Mouse (Mus musculus) kidney, embryonic 15.5 days (tissue): ENCODE results near the gene Pde4dip. TPM values are rescaled to one million over a fixed set of nuclear protein-coding genes. Genes with fewer than 3 reads are reported as not detected.

Experiments
- ATAC-seq: fragments of 200-750 bp; cut with Nextera tagmentation; replicated peaks from 2 replicates; pipeline ENCODE4 v1.8.0; 2017; ENCODE audit warnings: moderate TSS enrichment; ENCODE audit not compliant: low FRiP score
- H3K27ac ChIP-seq: fragments of 300-500 bp; sonication (generic); 2 replicates; pipeline ENCODE4 v1.5.1; 2015; ENCODE audit warnings: mild to moderate bottlenecking, inconsistent platforms
- H3K27me3 ChIP-seq: fragments of 300-500 bp; sonication (generic); 2 replicates; pipeline ENCODE4 v1.6.1; 2015; ENCODE audit warnings: inconsistent platforms
- H3K36me3 ChIP-seq: fragments of 300-500 bp; sonication (generic); 2 replicates; pipeline ENCODE4 v1.6.1; 2015; ENCODE audit warnings: inconsistent platforms
- H3K4me1 ChIP-seq: fragments of 300-500 bp; sonication (generic); 2 replicates; pipeline ENCODE4 v1.6.1; 2015; ENCODE audit warnings: inconsistent platforms
- H3K4me2 ChIP-seq: fragments of 300-500 bp; sonication (generic); 2 replicates; pipeline ENCODE4 v1.6.1; 2015; ENCODE audit warnings: moderate library complexity, mild to moderate bottlenecking, inconsistent platforms
- H3K4me3 ChIP-seq: fragments of 300-500 bp; sonication (generic); replicated peaks from 2 replicates; pipeline ENCODE4 v1.5.1; 2015; ENCODE audit warnings: mild to moderate bottlenecking, inconsistent platforms
- H3K9ac ChIP-seq: fragments of 300-500 bp; sonication (generic); 2 replicates; pipeline ENCODE4 v1.6.1; 2015; ENCODE audit warnings: mild to moderate bottlenecking, inconsistent platforms
- H3K9me3 ChIP-seq: fragments of 300-500 bp; sonication (generic); replicated peaks from 2 replicates; pipeline ENCODE4 v1.6.1; 2016; ENCODE audit warnings: inconsistent platforms
- WGBS: fragments of 180-500 bp; shearing (Covaris S2); methylation state at CpG from one replicate; pipeline ENCODE4 v1.1.7; 2015; ENCODE audit warnings: mixed read lengths; 5-methylcytosine and 5-hydroxymethylcytosine counted together
- polyA plus RNA-seq: library from polyadenylated mRNA; unstranded; fragments of >200 nt; fragmentation: Nextera tagmentation; extraction: Ambion mirVana; gene quantifications from 2 replicates; pipeline ENCODE4 v1.2.1, GENCODE M21; 2015

Pde4dip gene
- polyA plus RNA-seq, 1 experiment from 2014 or later: 23.2 TPM

DNA sequence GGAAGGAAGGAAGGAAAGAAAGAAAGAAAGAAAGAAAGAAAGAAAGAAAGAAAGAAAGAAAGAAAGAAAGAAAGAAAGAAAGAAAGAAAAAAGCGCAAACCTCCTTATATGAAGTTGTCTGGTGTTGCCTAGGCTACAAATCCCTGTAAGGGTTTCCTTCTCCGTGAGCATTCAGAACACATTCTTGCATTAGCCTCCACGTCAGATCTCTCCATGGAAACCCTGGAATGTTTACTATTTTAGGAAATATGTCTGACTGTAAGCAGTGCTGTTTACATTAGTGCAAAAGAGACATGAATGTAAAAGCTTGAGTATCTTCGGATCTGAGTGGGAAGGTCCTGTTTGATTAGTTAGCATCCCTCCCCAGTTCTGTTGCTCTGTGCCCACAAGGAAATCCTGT is 112.3 kb downstream of the Pde4dip start:
- no peaks in the 10 kb centered on the region for H3K36me3 ChIP-seq
- 55% methylated on average over 4 of the region's 4 CpGs for WGBS
- no peak overlapping the region for H3K4me3 ChIP-seq
- no peak overlapping the region for H3K4me2 ChIP-seq
- no peaks in the 10 kb centered on the region for H3K27me3 ChIP-seq
- ATAC-seq: no peak
- H3K9me3 ChIP-seq: no peaks in the 10 kb centered on the region
- H3K4me1 ChIP-seq: no peaks in the 10 kb centered on the region
- H3K27ac ChIP-seq: no peak overlapping the region
- H3K9ac ChIP-seq: no peak overlapping the region

DNA sequence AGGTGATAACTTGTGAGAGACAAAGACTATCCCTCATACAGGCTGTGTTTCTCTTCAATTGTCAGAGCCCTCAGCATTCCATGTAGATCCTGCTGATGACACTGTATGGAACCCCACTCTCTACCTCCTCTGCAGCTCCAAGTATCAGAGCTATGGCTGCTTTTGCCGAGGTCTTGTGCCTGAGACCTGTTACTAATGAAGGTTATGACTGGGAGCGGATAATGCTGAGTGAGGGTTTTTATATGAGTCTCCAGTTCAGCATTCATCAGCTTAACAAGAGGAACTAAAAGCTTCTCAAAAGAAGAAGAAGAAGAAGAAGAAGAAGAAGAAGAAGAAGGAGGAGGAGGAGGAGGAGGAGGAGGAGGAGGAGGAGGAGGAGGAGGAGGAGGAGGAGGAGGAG is 112.8 kb downstream of the Pde4dip start:
- H3K4me3 ChIP-seq: no peak overlapping the region
- no peaks in the 10 kb centered on the region for H3K4me1 ChIP-seq
- H3K36me3 ChIP-seq: no peaks in the 10 kb centered on the region
- no peaks in the 10 kb centered on the region for H3K27me3 ChIP-seq
- H3K27ac ChIP-seq: no peak overlapping the region
- H3K4me2 ChIP-seq: no peak overlapping the region
- 67% methylated on average over 2 of the region's 2 CpGs for WGBS
- H3K9ac ChIP-seq: no peak overlapping the region
- ATAC-seq: no peak
- H3K9me3 ChIP-seq: no peaks in the 10 kb centered on the region

DNA sequence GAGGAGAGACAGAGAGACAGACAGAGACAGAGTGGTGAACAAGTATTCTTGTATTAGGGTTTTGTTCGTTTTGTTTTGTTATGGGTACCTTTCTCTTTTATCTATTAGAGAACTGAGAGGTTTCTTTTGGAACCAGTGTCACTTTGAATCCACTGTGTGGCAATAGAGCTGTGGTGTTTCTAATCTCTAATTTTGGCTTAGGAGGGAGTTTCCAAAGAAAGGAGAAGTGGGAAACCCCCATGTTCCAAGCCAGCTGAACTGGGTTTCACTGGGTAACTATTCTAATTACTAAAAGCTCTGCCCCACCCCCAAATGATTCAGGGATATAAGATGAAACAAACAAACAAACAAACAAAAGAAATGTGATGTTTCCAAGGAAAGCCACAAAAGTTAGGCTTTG is 113.6 kb downstream of the Pde4dip start:
- ATAC-seq: no peak
- 84% methylated on average over 1 of the region's 1 CpGs for WGBS
- Histone ChIP-seq H3K4me1 (no peaks in the 10 kb centered on the region), H3K4me3 (no peak overlapping the region), H3K36me3 (no peaks in the 10 kb centered on the region), H3K9me3 (no peaks in the 10 kb centered on the region), H3K27me3 (no peaks in the 10 kb centered on the region), H3K4me2 (no peak overlapping the region), H3K27ac (no peak overlapping the region), H3K9ac (no peak overlapping the region)

DNA sequence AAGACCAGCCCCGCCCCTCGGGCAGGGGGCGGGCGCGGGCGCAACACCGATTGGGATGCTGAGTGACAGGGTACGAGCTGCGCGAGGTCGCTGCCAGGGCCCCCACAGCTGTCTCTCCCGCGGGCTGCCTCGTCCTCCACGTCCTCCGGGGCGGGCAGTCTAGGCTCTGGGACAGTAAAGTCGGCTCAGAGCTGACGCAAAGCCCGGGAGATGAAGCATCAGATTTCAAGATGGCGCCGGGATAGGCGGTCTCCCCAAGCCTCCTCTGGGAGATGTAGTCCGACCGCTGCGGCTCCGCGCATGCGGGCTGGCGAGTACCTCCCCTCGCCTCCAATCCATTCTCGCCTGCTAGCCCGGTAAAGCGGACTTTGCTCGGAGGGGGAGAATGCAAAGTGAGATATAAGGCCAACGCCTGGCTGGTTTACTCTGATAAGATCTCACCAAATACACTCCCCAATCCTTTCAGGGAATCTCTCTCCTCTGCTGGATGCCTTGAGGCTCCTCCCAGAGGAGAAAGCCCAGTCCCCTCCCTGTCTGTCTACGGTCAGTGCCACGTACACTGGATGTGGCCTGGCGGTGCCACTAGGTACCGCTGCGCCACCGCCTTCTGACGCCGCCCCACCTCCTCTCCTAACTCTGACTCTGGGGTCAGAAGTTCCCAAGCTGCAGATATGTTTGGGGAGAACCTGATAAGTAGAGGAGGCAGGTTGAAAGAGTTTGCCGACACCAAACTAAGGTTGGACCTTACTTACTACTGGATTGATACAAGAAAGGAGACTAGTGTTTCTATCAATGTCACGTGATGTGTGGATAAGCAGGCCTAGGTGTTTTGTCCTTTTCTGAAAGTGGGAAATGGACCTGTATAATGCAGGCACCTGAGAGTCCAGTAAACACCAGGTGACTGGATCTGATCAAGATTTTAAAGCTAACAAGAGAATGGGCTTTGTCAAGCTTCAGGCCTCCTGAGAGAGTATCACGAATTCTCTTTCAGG is 120.4 kb downstream of the Pde4dip start:
- peak overlapping the region; percentile 86 for H3K4me2 ChIP-seq
- peak overlapping the region; percentile 72 for H3K9ac ChIP-seq
- H3K27me3 ChIP-seq: no peaks in the 10 kb centered on the region
- peak overlapping the region; percentile 93 for H3K27ac ChIP-seq
- H3K4me1 ChIP-seq: peaks cover 32% of the 10 kb centered on the region
- peak; percentile 99 for ATAC-seq
- peak overlapping the region; percentile 90 for H3K4me3 ChIP-seq
- H3K9me3 ChIP-seq: no peaks in the 10 kb centered on the region
- no peaks in the 10 kb centered on the region for H3K36me3 ChIP-seq
- 3% methylated on average over 47 of the region's 47 CpGs for WGBS

GRCm38 (mm10) chr3:97767041-97767770 is 121.3 kb downstream of the Pde4dip start:
- H3K36me3 ChIP-seq: no peaks in the 10 kb centered on the region; the same call in 1 of the 2 replicates
- H3K9ac ChIP-seq: peak overlapping the region; percentile 72
- H3K27me3 ChIP-seq: no peaks in the 10 kb centered on the region
- peak overlapping the region; percentile 93 for H3K27ac ChIP-seq
- H3K4me2 ChIP-seq: peak overlapping the region; percentile 86
- 6% methylated on average over 40 of the region's 40 CpGs for WGBS
- no peaks in the 10 kb centered on the region for H3K9me3 ChIP-seq
- H3K4me3 ChIP-seq: peak overlapping the region; percentile 90
- peak; percentile 85; the same call in 1 of the 2 replicates for ATAC-seq
- H3K4me1 ChIP-seq: peaks cover 32% of the 10 kb centered on the region

GRCm38 (mm10) chr3:97766459-97766858 is 122.0 kb downstream of the Pde4dip start:
- H3K9me3 ChIP-seq: no peaks in the 10 kb centered on the region
- 56% methylated on average over 9 of the region's 9 CpGs for WGBS
- no peak overlapping the region for H3K27ac ChIP-seq
- peaks cover 32% of the 10 kb centered on the region for H3K4me1 ChIP-seq
- peaks cover 6% of the 10 kb centered on the region; the same call in 1 of the 2 replicates for H3K36me3 ChIP-seq
- ATAC-seq: no peak
- peak overlapping the region; percentile 72 for H3K9ac ChIP-seq
- H3K4me3 ChIP-seq: peak overlapping the region; percentile 90
- peak overlapping the region; percentile 86 for H3K4me2 ChIP-seq
- H3K27me3 ChIP-seq: no peaks in the 10 kb centered on the region

GRCm38 (mm10) chr3:97764152-97764551 is 124.4 kb downstream of the Pde4dip start:
- H3K4me2 ChIP-seq: peak overlapping the region; percentile 20
- no peaks in the 10 kb centered on the region for H3K9me3 ChIP-seq
- ATAC-seq: no peak
- peaks cover 32% of the 10 kb centered on the region for H3K4me1 ChIP-seq
- 71% methylated on average over 5 of the region's 5 CpGs for WGBS
- H3K27me3 ChIP-seq: no peaks in the 10 kb centered on the region
- peaks cover 6% of the 10 kb centered on the region; the same call in 1 of the 2 replicates for H3K36me3 ChIP-seq
- H3K9ac ChIP-seq: no peak overlapping the region
- H3K27ac ChIP-seq: peak overlapping the region; percentile 56
- H3K4me3 ChIP-seq: peak overlapping the region; percentile 8

- Histone ChIP-seq H3K9ac (no peak overlapping the region), H3K4me1 (peaks cover 29% of the 10 kb centered on the region), H3K9me3 (no peaks in the 10 kb centered on the region), H3K27me3 (no peaks in the 10 kb centered on the region), H3K4me2 (no peak overlapping the region), H3K27ac (no peak overlapping the region), H3K36me3 (peaks cover 16% of the 10 kb centered on the region), H3K4me3 (no peak overlapping the region)
- 85% methylated on average over 6 of the region's 6 CpGs for WGBS
- no peak for ATAC-seq
These were observed 126.6 kb downstream of the Pde4dip start for GRCm38 (mm10) chr3:97761951-97762350.

GRCm38 (mm10) chr3:97761168-97761567 is 127.3 kb downstream of the Pde4dip start:
- peaks cover 29% of the 10 kb centered on the region for H3K4me1 ChIP-seq

DNA sequence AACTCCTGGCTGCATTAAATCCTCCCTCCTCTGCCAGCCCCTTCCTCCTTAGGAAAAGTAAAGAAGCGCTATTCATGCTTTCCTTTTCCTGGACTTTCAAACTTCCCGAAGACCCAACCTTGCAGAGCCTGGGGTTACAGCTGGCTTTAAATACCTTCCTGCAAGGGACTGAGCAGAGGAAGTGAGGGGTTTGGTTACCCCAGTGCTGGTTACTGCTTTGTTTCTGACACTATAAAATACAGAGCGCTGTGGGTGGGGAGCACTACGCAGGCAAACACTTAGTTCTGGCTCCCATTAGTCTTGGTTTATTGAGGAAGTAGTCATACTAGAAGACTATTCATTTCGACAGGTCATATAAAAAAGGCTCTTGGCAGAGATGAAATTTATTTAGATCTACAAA is 128.7 kb downstream of the Pde4dip start:
- H3K4me1 ChIP-seq: peaks cover 23% of the 10 kb centered on the region
- H3K27ac ChIP-seq: no peak overlapping the region
- H3K9me3 ChIP-seq: no peaks in the 10 kb centered on the region
- H3K4me2 ChIP-seq: no peak overlapping the region
- no peak overlapping the region for H3K4me3 ChIP-seq
- H3K9ac ChIP-seq: no peak overlapping the region
- peaks cover 35% of the 10 kb centered on the region for H3K36me3 ChIP-seq
- 57% methylated on average over 5 of the region's 5 CpGs for WGBS
- H3K27me3 ChIP-seq: no peaks in the 10 kb centered on the region
- ATAC-seq: no peak

More at GRCm38 (mm10) chr3:97761168-97761567, 127.3 kb downstream of the Pde4dip start:
- Histone ChIP-seq H3K4me3 (no peak overlapping the region), H3K9me3 (no peaks in the 10 kb centered on the region), H3K4me2 (no peak overlapping the region), H3K36me3 (peaks cover 24% of the 10 kb centered on the region), H3K27me3 (no peaks in the 10 kb centered on the region), H3K27ac (no peak overlapping the region), H3K9ac (no peak overlapping the region)
- 91% methylated on average over 5 of the region's 5 CpGs for WGBS
- ATAC-seq: no peak

- peak overlapping the region; percentile 72; the same call in 1 of the 2 replicates for H3K27ac ChIP-seq
- WGBS: 92% methylated on average over 10 of the region's 10 CpGs
- no peak overlapping the region for H3K4me3 ChIP-seq
- peaks cover 57% of the 10 kb centered on the region for H3K36me3 ChIP-seq
- ATAC-seq: no peak
- H3K4me2 ChIP-seq: no peak overlapping the region
- no peaks in the 10 kb centered on the region for H3K9me3 ChIP-seq
- no peak overlapping the region for H3K9ac ChIP-seq
- H3K4me1 ChIP-seq: peaks cover 10% of the 10 kb centered on the region; the same call in 1 of the 2 replicates
- H3K27me3 ChIP-seq: no peaks in the 10 kb centered on the region
These were observed 131.0 kb downstream of the Pde4dip start for GRCm38 (mm10) chr3:97757501-97757900.
